Mouse (Mus musculus) gastrocnemius, postnatal 25 days (tissue): ENCODE results near the gene Fbf1. TPM values are rescaled to one million over a fixed set of nuclear protein-coding genes. Genes with fewer than 3 reads are reported as not detected.

ENCODE experiments used
- total RNA-seq, 2 experiments: library from RNA; stranded (reverse); gene quantifications; 1 replicate in 1 of 2; 2 replicates in 1 of 2; pipeline ENCODE4 v1.2.3; 2021

Gene Fbf1
- total RNA-seq, 2 experiments from 2014 or later: 8.8 to 11.4 TPM

Other genes with a start within 250 kb of the Fbf1 start
- gene Sap30bp, start 234.9 kb downstream of the Fbf1 start, total RNA-seq: 10 to 100 TPM in 1 of 2 experiments, 1 to 10 TPM in 1; 9.4 to 14.5 TPM
- 1 to 10 TPM; 4.9 to 6.8 TPM for gene Recql5, start 234.7 kb downstream of the Fbf1 start, total RNA-seq
- 1 to 10 TPM; 4.2 to 4.5 TPM for gene Itgb4, start 193.5 kb downstream of the Fbf1 start, total RNA-seq
- gene Galk1, start 155.4 kb downstream of the Fbf1 start, total RNA-seq: 1 to 10 TPM; 3.6 to 4.3 TPM
- gene H3f3b, start 140.2 kb downstream of the Fbf1 start, total RNA-seq: 10 to 100 TPM; 65.8 to 68.4 TPM
- 1 to 10 TPM; 6.1 to 6.6 TPM for gene Unk, start 137.8 kb downstream of the Fbf1 start, total RNA-seq
- gene Unc13d, start 90.2 kb downstream of the Fbf1 start, total RNA-seq: under 1 TPM; 0.16 to 0.38 TPM
- gene Wbp2, start 81.2 kb downstream of the Fbf1 start, total RNA-seq: 10 to 100 TPM; 58.1 to 64.4 TPM
- gene Trim47, start 41.0 kb downstream of the Fbf1 start, total RNA-seq: 10 to 100 TPM in 1 of 2 experiments, 1 to 10 TPM in 1; 7.9 to 14.5 TPM
- 1 to 10 TPM; 5.1 to 5.4 TPM for gene Trim65, start 37.0 kb downstream of the Fbf1 start, total RNA-seq
- gene Mrpl38, start 29.3 kb downstream of the Fbf1 start, total RNA-seq: 10 to 100 TPM; 48.7 to 50.8 TPM
- gene Ten1, start 30.7 kb upstream of the Fbf1 start, total RNA-seq: 10 to 100 TPM; 19.9 to 22.5 TPM
- gene Acox1, start 30.9 kb upstream of the Fbf1 start, total RNA-seq: 10 to 100 TPM; 56.1 to 73.6 TPM
- gene Evpl, start 69.9 kb upstream of the Fbf1 start, total RNA-seq: under 1 TPM; 0.05 to 0.13 TPM
- 10 to 100 TPM; 65.8 to 75.9 TPM for gene Srp68, start 106.1 kb upstream of the Fbf1 start, total RNA-seq
- gene Galr2, start 112.8 kb upstream of the Fbf1 start, total RNA-seq: under 1 TPM in 1 of 2 experiments, not detected in 1; 0.31 TPM
- gene Exoc7, start 139.1 kb upstream of the Fbf1 start, total RNA-seq: 10 to 100 TPM; 66.5 to 69.1 TPM
- under 1 TPM in 1 of 2 experiments, not detected in 1; 0.27 TPM for gene Foxj1, start 167.2 kb upstream of the Fbf1 start, total RNA-seq
- 10 to 100 TPM; 21.8 to 31.4 TPM for gene Rnf157, start 244.9 kb upstream of the Fbf1 start, total RNA-seq